Mouse (Mus musculus) ES-CJ7 (cell line): ENCODE data around the gene Aco1.

Source experiments
- DNase-seq: peaks from one replicate; pipeline ENCODE4 v3.0.0; 2011; ENCODE audit warnings: low read depth, low spot score

The Aco1 gene

DNA sequence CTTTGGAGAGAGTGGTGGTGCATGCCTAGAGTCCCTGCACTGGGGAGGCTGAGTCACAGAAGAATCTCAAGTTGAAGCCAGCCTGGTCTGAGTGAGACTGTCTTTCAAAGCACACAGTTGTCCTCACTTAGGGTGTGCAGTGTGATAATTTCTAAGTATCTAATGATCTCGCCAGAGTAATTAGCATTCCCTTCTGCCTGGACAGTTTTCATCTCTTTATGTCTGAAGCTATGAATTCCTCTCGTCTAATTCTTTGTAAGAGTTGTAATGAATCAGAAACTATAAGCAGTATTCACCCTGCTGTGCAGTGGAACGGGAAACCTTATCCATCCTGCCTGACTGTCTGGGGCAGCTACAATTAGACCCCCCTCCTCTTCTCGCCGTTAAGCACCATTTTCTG, 64.8 kb downstream of the Aco1 start:
- no peak for DNase-seq

DNA sequence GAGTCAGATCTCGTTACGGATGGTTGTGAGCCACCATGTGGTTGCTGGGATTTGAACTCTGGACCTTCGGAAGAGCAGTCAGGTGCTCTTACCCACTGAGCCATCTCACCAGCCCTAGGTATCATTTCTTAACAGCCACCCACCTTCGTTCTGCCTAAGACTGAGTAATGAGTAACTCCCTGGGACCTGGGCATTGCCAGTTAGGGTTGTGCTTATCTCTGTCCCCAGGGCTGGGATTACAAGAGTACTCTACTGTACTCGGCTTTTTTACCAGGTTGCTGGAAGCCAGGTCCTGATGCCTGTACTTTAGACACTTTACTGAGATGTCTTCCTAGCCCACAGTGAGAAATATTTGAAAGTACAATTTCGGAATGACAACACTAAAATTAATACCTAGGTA, 69.3 kb downstream of the Aco1 start:
- DNase-seq, result no peak

DNA sequence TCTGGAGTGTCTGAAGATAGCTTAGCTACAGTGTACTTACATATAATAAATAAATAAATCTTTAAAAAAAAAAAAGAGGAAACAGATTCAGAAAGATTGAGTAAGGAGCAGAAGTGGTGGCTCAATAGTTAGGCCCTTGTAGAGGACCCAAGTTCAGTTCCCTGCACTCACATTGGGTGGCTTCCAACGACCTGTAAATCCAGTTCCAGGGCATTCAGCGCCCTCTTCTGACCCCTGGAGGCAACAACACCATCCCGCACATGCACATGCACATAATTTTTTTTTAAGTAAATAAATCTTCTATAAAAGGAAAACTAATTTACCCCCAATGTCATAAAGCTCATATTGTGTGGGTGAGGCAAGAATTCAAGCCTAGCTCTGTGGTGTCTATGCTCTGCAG, 75.0 kb downstream of the Aco1 start:
- DNase-seq, result peak; percentile 29

- DNase-seq, result peak; percentile 83
These were observed 75.5 kb downstream of the Aco1 start for GRCm38 (mm10) chr4:40218382-40218781.

- peak; percentile 93 for DNase-seq
These were observed 77.6 kb downstream of the Aco1 start for GRCm38 (mm10) chr4:40220437-40220836.

GRCm38 (mm10) chr4:40221004-40221760, 78.3 kb downstream of the Aco1 start:
- DNase-seq, result peak; percentile 94

GRCm38 (mm10) chr4:40221876-40222585, 79.2 kb downstream of the Aco1 start:
- no peak for DNase-seq

DNA sequence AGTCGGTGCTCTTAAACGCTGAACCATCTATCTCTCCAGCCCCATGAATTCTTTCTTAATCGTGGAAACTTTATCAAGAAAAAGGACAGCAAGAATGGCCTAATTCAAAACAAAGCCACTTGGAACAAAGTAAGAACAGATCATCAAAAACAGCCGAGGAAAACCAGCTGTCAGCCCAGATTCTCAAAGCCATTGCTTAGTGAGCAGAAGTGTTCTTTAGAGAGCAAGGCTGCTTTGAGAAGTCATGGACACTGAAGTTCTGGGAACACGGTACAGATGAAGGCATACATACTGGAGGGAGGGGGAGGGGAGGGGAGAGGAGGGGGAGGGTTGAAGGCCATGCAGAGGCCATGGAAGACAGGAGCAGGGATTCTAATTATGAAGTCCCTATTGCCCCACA, 83.2 kb downstream of the Aco1 start:
- no peak for DNase-seq

- peak; percentile 81 for DNase-seq
These were observed 84.2 kb downstream of the Aco1 start for GRCm38 (mm10) chr4:40227131-40227530.

DNA sequence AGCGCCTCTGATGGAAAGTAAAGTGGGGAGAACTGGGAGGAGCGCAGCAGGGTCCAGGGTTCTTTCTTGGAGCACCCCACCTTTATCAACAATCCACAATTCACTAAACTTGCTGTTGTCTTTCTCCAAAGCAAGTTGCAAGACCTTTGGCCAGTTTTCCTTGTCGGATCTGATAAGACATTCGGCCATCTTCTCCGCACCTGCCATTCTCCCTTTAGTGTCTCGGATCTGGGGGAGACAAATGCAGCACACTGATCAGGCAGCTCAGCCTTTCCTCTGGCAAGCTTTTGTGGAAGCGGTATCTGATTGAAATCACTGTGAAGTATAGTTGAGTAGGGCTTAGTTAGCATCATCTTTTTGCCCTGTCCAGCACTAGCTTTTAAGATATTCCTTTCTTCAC, 85.0 kb downstream of the Aco1 start:
- DNase-seq, result no peak

- DNase-seq, result no peak
These were observed 86.8 kb downstream of the Aco1 start for GRCm38 (mm10) chr4:40229723-40230122.

GRCm38 (mm10) chr4:40233062-40233664, 90.3 kb downstream of the Aco1 start:
- DNase-seq, result peak; percentile 86

DNA sequence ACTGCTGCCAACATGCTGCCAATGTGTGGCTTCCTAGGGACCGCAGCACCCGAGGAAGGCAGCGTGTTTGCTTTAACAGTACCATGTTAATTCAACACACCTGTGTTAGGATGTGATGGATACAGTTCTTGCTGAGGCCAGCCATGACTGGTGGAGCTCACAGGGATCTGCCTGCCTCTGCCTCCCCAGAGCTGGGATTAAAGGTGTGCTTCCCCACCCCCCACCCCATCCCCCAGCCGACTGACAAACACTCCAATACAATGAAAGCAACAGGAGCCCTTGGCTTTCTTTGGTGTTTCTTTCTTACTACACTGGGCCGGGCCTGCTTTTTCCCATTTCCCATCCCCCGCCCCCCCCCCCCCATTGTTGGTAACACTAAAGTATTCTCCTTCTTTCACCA, 91.4 kb downstream of the Aco1 start:
- DNase-seq, result peak; percentile 72

DNA sequence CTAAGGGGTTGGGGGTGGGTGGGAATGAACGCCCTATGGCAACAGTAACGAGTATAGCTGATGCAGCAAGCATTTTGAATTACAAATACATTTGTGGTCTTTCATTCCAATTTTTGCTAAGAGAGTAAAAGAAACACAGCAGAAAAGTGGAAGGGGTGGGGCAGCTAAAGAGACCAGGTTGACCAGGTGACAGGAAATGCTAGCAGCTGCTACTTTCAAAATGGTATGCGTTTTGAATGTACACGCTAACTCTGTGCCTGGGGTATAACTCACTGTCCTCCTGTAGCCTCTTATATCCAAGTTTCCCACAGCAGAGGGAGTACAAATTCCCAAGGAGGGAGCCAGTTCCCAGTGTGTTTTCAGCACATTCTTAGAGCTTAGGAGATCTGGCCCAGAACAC, 93.9 kb downstream of the Aco1 start:
- no peak for DNase-seq

DNA sequence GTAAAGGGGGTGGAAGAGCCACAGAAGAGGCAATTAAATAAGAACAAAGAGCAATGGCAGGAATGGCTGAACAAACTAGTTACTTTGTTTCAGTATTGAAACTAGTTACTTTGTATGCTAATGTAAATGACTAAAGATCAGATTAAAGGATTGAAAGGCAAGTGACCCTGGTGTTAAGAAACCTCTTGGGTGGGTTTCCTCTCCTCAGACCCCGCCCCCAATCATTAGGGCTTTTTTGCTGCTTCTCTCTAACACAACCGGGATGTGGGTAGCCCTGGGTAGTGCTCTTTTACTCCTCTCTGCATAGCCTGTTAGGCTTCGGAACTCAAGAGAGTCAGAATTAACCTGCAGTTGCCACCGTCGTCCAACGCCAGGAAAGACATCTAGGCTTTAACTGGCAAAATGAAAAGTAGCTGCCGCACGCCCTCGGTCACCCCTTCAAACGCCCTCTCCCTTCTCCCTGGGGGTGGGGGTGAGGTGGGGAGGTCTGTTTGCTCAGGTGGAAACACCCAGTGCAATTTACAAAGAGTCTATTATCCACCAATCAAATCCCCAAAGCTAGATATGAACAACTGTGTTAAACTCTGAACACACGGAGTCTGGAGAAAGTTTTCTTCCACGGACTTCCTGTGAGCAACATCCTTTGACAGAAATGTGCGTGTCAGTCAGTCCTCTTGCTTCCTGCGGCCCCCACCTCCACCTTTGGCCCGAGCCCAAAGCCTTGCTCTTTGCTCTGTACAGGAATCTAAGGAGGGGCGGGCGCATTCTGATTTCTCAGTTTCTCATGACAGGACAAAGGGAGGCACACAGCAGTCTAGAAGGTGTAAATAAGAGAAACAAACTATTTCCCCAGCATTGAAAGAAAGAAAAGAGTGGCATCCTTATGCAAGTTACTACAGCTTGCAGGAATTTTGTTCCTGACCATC, 95.9 kb downstream of the Aco1 start:
- DNase-seq, result peak; percentile 84

GRCm38 (mm10) chr4:40239409-40240271, 96.8 kb downstream of the Aco1 start, which contains the start of gene Ddx58:
Gene Ddx58, minus strand, starts transcription at chr4:40239828.
- no peak for DNase-seq

- no peak for DNase-seq
These were observed 97.4 kb downstream of the Aco1 start for GRCm38 (mm10) chr4:40240272-40240744.

DNA sequence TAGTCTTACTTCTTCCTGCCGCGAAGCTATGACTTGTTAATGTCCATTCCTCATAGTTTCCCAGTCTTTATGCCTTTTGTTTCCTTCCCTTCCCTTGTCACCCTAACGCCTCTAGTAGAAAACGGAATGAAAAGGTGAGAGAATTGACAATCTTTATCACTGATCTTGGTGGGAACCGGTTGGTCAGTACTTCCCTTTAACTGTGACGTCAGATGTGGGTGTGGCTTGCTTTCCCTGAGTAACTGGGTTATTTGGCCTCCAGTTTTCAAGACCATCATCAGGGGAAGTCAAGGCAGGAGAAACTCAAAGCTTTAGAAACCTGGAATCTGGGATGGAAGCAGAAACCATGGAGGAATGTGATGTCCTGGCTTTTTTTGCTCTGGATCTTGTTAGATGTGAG, 99.0 kb downstream of the Aco1 start:
- no peak for DNase-seq

GRCm38 (mm10) chr4:40243006-40243405, 100.1 kb downstream of the Aco1 start:
- no peak for DNase-seq

GRCm38 (mm10) chr4:40244035-40244434, 101.2 kb downstream of the Aco1 start:
- no peak for DNase-seq
